ENCODE assay signal across 8 mouse cellular contexts in the genomic region with DNA sequence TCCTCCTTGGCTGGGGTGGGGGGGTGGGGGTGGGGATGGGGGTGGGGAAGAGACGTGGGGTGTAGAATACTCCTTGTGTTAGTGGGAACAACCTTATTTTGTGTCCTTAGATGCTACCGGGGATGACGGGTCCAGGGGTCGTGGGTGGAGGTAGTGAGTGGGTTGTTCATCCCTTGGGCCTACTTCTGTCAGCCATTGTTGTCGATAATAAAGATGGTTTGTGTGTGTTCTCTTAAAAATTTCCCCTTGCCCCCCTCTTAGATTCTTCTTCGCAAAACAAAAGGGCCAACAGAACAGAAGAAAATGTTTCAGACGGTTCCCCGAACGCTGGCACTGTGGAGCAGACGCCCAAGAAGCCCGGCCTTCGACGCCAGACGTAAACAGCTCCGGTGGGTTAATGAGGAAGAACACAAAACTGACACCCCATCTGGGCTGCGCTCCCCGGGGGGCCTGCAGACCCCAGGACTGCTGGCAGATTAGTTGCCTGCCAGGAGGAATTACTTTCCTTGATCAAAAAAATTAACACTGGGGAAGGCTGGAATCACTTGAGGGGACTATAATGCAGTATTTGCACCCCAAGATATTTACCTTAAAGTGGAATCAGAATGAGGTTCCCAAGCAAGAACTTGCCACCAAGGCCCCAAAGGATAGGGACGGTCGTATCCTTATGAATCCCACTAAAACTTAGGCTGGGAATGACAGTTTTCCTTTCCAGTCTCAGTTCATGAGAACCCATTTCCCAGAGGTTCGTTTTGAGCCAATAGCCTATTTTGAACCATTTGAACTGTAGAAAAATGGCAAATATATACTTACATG. TPM values are rescaled to one million over a fixed set of nuclear protein-coding genes. Genes with fewer than 3 reads are reported as not detected.
DNase-seq lines count a peak whose midpoint lies in the region; ATAC-seq and TF ChIP-seq lines count a peak whose summit lies in the region.

No protein-coding gene starts in this region.

- peak overlapping the region; percentile 97 for H3K4me3 ChIP-seq in spleen, adult 2 months (ENCODE audit: extremely low read depth, insufficient read depth, insufficient read length)
- H3K4me3 ChIP-seq in hindbrain, embryonic 11.5 days (ENCODE audit: low read depth, low read length) = peak overlapping the region; percentile 98
- peak overlapping the region; percentile 81 for H3K4me3 ChIP-seq in midbrain, embryonic 10.5 days

- peaks cover 5% of the 10 kb centered on the region for H3K4me1 ChIP-seq in spleen, adult 2 months (ENCODE audit: control insufficient read depth, insufficient read depth, insufficient read length)
- 0 out of 2 replicates have a peak, but pooled peaks cover 4% of the 10 kb centered on the region for H3K4me1 ChIP-seq in hindbrain, embryonic 11.5 days (replicated peaks; ENCODE audit: control insufficient read depth, insufficient read depth, low read length)
- peaks cover 74% of the 10 kb centered on the region for H3K4me1 ChIP-seq in midbrain, embryonic 10.5 days

- TF ChIP-seq POLR2A in spleen, adult 2 months (IDR thresholded peaks at IDR 0.05; ENCODE audit: low read depth, low read length) = no peak

- peak; percentile 59 for DNase-seq in cerebellum, adult 11-12 months
- DNase-seq in spleen, adult 2 months (ENCODE audit: low read depth in 1 of 2, low spot score in 2 of 2) = peak in 1 of 2 experiments; percentile 32
- DNase-seq in spleen, postnatal 14 days (ENCODE audit: low spot score in 2 of 2) = no peak
- peak; percentile 41 for DNase-seq in hindbrain, embryonic 11.5 days (ENCODE audit: low spot score)
- DNase-seq in midbrain, embryonic 10.5 days (ENCODE audit: low spot score) = no peak
- no peak for DNase-seq in gastrocnemius, postnatal 25 days
- no peak for DNase-seq in embryo, embryonic 11 days

- H3K4me2 ChIP-seq in hindbrain, embryonic 11.5 days (replicated peaks; ENCODE audit: low read depth, low read length) = peak overlapping the region; percentile 77

- 4% methylated on average over 20 of the region's 20 CpGs for WGBS in spleen, adult 2 months
- WGBS in hindbrain, embryonic 11.5 days = 8% methylated on average over 20 of the region's 20 CpGs
- 11% methylated on average over 20 of the region's 20 CpGs for whole genome bisulfite sequencing in midbrain, embryonic 10.5 days

- no peaks in the 10 kb centered on the region for H3K27me3 ChIP-seq in spleen, adult 2 months (ENCODE audit: control insufficient read depth, insufficient read depth, low read length)
- no peaks in the 10 kb centered on the region for H3K27me3 ChIP-seq in hindbrain, embryonic 11.5 days (ENCODE audit: control insufficient read depth, insufficient read depth, low read length)
- H3K27me3 ChIP-seq in midbrain, embryonic 10.5 days (ENCODE audit: low read depth, poor library complexity, severe bottlenecking) = peaks cover 14% of the 10 kb centered on the region

- no peak for TF ChIP-seq CTCF in spleen, adult 2 months (IDR thresholded peaks at IDR 0.05; ENCODE audit: extremely low read depth, insufficient read depth, insufficient read length, insufficient replicate concordance)

- no peak for ATAC-seq in cerebellum, adult (ENCODE audit: insufficient number of reproducible peaks, low FRiP score, low TSS enrichment)
- ATAC-seq in hindbrain, embryonic 11.5 days (ENCODE audit: low FRiP score) = no peak

- H3K27ac ChIP-seq in spleen, adult 2 months (ENCODE audit: insufficient read depth, low read length) = peak overlapping the region; percentile 89
- H3K27ac ChIP-seq in hindbrain, embryonic 11.5 days (ENCODE audit: low read depth, low read length) = no peak overlapping the region
- H3K27ac ChIP-seq in midbrain, embryonic 10.5 days (replicated peaks) = peak overlapping the region; percentile 94

- no peaks in the 10 kb centered on the region for H3K9me3 ChIP-seq in hindbrain, embryonic 11.5 days (ENCODE audit: control insufficient read depth, low read length)
- H3K9me3 ChIP-seq in midbrain, embryonic 10.5 days (replicated peaks) = no peaks in the 10 kb centered on the region

- H3K36me3 ChIP-seq in spleen, adult 2 months (ENCODE audit: control insufficient read depth, insufficient read depth, low read length) = peaks cover 13% of the 10 kb centered on the region
- H3K36me3 ChIP-seq in hindbrain, embryonic 11.5 days (ENCODE audit: control insufficient read depth, insufficient read depth, low read length) = no peaks in the 10 kb centered on the region
- H3K36me3 ChIP-seq in midbrain, embryonic 10.5 days = peaks cover 30% of the 10 kb centered on the region

- H3K9ac ChIP-seq in hindbrain, embryonic 11.5 days (ENCODE audit: low read depth, low read length) = peak overlapping the region; percentile 92

RNA-seq across cellular contexts. Expression of a gene that starts 1.7 kb away (rescaled TPM):
- polyA plus RNA-seq in spleen, adult 2 months (2012; rRNA removed) = 30.3 and 35.3 TPM in 2 replicates
- 23.9 and 24.1 TPM in 2 replicates for polyA plus RNA-seq in hindbrain, embryonic 11.5 days (2014; fragmentation: Nextera tagmentation; extraction: Ambion mirVana)
- polyA plus RNA-seq in midbrain, embryonic 10.5 days (2016; fragmentation: Nextera tagmentation; extraction: Ambion mirVana) = 15.5 and 20.9 TPM in 2 replicates
- 10 to 100 TPM; 33.9 to 34.0 TPM for total RNA-seq in gastrocnemius, postnatal 25 days (2021)

RNA-seq across cellular contexts. Expression of a gene that starts 23.5 kb away (rescaled TPM):
- polyA plus RNA-seq in spleen, adult 2 months (2012; rRNA removed) = 6.4 and 7.0 TPM in 2 replicates
- 27.7 and 29.4 TPM in 2 replicates for polyA plus RNA-seq in hindbrain, embryonic 11.5 days (2014; fragmentation: Nextera tagmentation; extraction: Ambion mirVana)
- 32.3 and 37.7 TPM in 2 replicates for polyA plus RNA-seq in midbrain, embryonic 10.5 days (2016; fragmentation: Nextera tagmentation; extraction: Ambion mirVana)
- total RNA-seq in gastrocnemius, postnatal 25 days (2021) = 1 to 10 TPM; 3.2 to 4.0 TPM

RNA-seq across cellular contexts. Expression of a gene that starts 59.6 kb away (rescaled TPM):
- polyA plus RNA-seq in spleen, adult 2 months (2012; rRNA removed) = 1.1 TPM in 2 replicates
- 3.0 and 3.7 TPM in 2 replicates for polyA plus RNA-seq in hindbrain, embryonic 11.5 days (2014; fragmentation: Nextera tagmentation; extraction: Ambion mirVana)
- 2.5 and 2.8 TPM in 2 replicates for polyA plus RNA-seq in midbrain, embryonic 10.5 days (2016; fragmentation: Nextera tagmentation; extraction: Ambion mirVana)
- 1 to 10 TPM; 1.4 to 1.9 TPM for total RNA-seq in gastrocnemius, postnatal 25 days (2021)

Comparison
In these comparisons a context has a peak if more than half of its experiments do, and no peak if none do; other contexts are left out.
1. DNase-seq: peak in cerebellum, adult 11-12 months (single experiment) and hindbrain, embryonic 11.5 days (single experiment); none in spleen, postnatal 14 days (0 of 2), midbrain, embryonic 10.5 days (single experiment), gastrocnemius, postnatal 25 days (single experiment) and embryo, embryonic 11 days (single experiment).
2. Peak in every context shown above with its lines, with median percentiles within 50 percentile points of each other: H3K4me3 ChIP-seq.